ENCODE assay signal across 9 mouse cellular contexts in the genomic region with DNA sequence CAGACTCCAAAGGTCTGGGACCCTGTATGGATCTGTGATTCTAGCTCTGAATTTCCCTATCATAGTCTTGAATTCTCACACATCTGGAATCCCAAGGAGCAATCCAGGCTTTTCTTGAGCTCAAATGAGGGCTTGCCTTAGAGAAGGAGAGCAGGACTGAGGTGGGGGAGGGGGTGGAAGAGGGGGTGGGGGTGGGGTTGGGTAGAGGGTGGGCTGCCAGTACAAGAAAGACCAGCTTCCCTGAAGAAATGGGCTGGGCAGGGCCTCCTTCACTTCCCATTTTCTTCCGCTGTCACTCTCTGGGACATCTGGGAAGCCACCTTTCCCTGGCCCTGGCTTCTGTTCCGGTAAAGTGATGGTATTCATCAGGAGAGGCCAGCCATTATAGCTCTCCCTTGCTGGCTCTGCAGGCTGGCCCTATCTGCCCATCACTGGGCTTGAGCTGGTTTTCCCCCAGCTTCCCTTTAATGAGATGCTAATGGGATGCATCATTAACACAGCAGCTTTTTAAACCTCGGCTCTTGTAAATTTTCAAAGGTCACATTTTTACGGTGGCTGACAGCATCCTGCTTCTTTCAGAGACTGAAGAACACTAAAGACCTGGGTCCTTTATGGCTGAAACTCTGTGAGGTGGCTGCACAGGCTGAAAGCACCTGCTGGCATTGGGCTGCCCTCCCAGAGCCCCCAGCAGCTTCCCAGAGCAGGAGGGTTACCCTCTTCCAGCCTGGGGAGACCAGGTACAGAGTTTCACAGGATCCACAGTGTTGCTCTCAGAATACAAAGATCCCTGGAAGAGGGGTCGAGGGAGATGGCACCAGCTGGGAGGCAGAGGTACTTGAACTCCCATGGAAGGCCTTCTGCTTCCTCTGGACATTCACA.
A peak's percentile ranks its signal among the peaks of the same experiment; 100 is the strongest.
DNase-seq lines count a peak whose midpoint lies in the region; ATAC-seq and TF ChIP-seq lines count a peak whose summit lies in the region.
"Had no signal": no experiment of that assay in that cellular context is flagged by ENCODE, and none has a peak within 500 bp of the region (broad histone marks: within the 10 kb centered on the region; RNA-seq: fewer than 3 reads in every experiment).

No protein-coding gene starts in this region.

- H3K4me3 ChIP-seq in stomach, embryonic 16.5 days (replicated peaks; ENCODE audit: low read length): no peak overlapping the region
- H3K4me3 ChIP-seq in stomach, postnatal 0 days (ENCODE audit: low read depth, low read length): no peak overlapping the region
- no peak overlapping the region for H3K4me3 ChIP-seq in forebrain, embryonic 15.5 days
- no peak overlapping the region for H3K4me3 ChIP-seq in midbrain, embryonic 10.5 days

- 56% methylated on average over 5 of the region's 5 CpGs for WGBS in stomach, embryonic 16.5 days
- 58% methylated on average over 5 of the region's 5 CpGs for WGBS in stomach, postnatal 0 days
- 4% methylated on average over 5 of the region's 5 CpGs for WGBS in forebrain, embryonic 15.5 days
- WGBS in midbrain, embryonic 10.5 days: 46% methylated on average over 5 of the region's 5 CpGs

- TF ChIP-seq CTCF in stomach, postnatal 0 days (IDR thresholded peaks at IDR 0.05; ENCODE audit: low read depth): no peak

- no peaks in the 10 kb centered on the region for H3K27me3 ChIP-seq in stomach, embryonic 16.5 days (ENCODE audit: control insufficient read depth, insufficient read depth, low read length)
- no peaks in the 10 kb centered on the region for H3K27me3 ChIP-seq in stomach, postnatal 0 days (ENCODE audit: control insufficient read depth, insufficient read depth, low read length)
- no peaks in the 10 kb centered on the region for H3K27me3 ChIP-seq in forebrain, embryonic 15.5 days
- no peaks in the 10 kb centered on the region for H3K27me3 ChIP-seq in midbrain, embryonic 10.5 days (ENCODE audit: low read depth, poor library complexity, severe bottlenecking)

- H3K9me3 ChIP-seq in stomach, embryonic 16.5 days (replicated peaks; ENCODE audit: control insufficient read depth, low read length): no peaks in the 10 kb centered on the region
- H3K9me3 ChIP-seq in stomach, postnatal 0 days (ENCODE audit: control insufficient read depth, low read length): no peaks in the 10 kb centered on the region
- H3K9me3 ChIP-seq in forebrain, embryonic 15.5 days: no peaks in the 10 kb centered on the region
- no peaks in the 10 kb centered on the region for H3K9me3 ChIP-seq in midbrain, embryonic 10.5 days (replicated peaks)

- peaks cover 5% of the 10 kb centered on the region; the same call in 1 of the 2 replicates for H3K4me1 ChIP-seq in stomach, embryonic 16.5 days (ENCODE audit: control insufficient read depth, insufficient read depth, low read length)
- no peaks in the 10 kb centered on the region for H3K4me1 ChIP-seq in stomach, postnatal 0 days (replicated peaks; ENCODE audit: control insufficient read depth, insufficient read depth)
- H3K4me1 ChIP-seq in forebrain, embryonic 15.5 days: peaks cover 27% of the 10 kb centered on the region
- H3K4me1 ChIP-seq in midbrain, embryonic 10.5 days: peaks cover 31% of the 10 kb centered on the region

- H3K9ac ChIP-seq in stomach, embryonic 16.5 days (ENCODE audit: low read length): 0 out of 2 replicates have a peak overlapping the region, but pooled peaks have one; percentile 48
- H3K9ac ChIP-seq in stomach, postnatal 0 days (ENCODE audit: low read length): no peak overlapping the region
- H3K9ac ChIP-seq in forebrain, embryonic 15.5 days (replicated peaks): no peak overlapping the region
- H3K9ac ChIP-seq: liver, postnatal 0 days had no signal

- no peaks in the 10 kb centered on the region for H3K36me3 ChIP-seq in stomach, embryonic 16.5 days (ENCODE audit: control insufficient read depth, insufficient read depth, low read length)
- H3K36me3 ChIP-seq in stomach, postnatal 0 days (ENCODE audit: control insufficient read depth, insufficient read depth, low read length): no peaks in the 10 kb centered on the region; the same call in 1 of the 2 replicates
- H3K36me3 ChIP-seq in forebrain, embryonic 15.5 days: no peaks in the 10 kb centered on the region; the same call in 1 of the 2 replicates
- no peaks in the 10 kb centered on the region for H3K36me3 ChIP-seq in midbrain, embryonic 10.5 days

- no peak overlapping the region for H3K27ac ChIP-seq in stomach, embryonic 16.5 days (ENCODE audit: low read length)
- H3K27ac ChIP-seq in stomach, postnatal 0 days (replicated peaks): no peak overlapping the region
- peak overlapping the region; percentile 42; the same call in 1 of the 2 replicates for H3K27ac ChIP-seq in forebrain, embryonic 15.5 days (replicated peaks)
- H3K27ac ChIP-seq in midbrain, embryonic 10.5 days (replicated peaks): peak overlapping the region; percentile 55

- no peak overlapping the region for H3K4me2 ChIP-seq in stomach, embryonic 16.5 days (ENCODE audit: low read depth, low read length)
- no peak overlapping the region for H3K4me2 ChIP-seq in stomach, postnatal 0 days (replicated peaks; ENCODE audit: low read depth)
- no peak overlapping the region for H3K4me2 ChIP-seq in forebrain, embryonic 15.5 days (replicated peaks)

- no peak for TF ChIP-seq EP300 in stomach, postnatal 0 days (optimal IDR thresholded peaks at IDR 0.05)

- ATAC-seq in stomach, embryonic 16.5 days (ENCODE audit: insufficient read depth, low FRiP score): no peak
- ATAC-seq in stomach, postnatal 0 days (ENCODE audit: low FRiP score, low TSS enrichment): no peak
- ATAC-seq in forebrain, embryonic 15.5 days (replicated peaks): peak; percentile 59
- ATAC-seq: liver, postnatal 0 days had no signal

- DNase-seq in stomach, postnatal 0 days (ENCODE audit: low spot score): no peak
- no peak for DNase-seq in midbrain, embryonic 10.5 days (ENCODE audit: low spot score)
- DNase-seq in cerebellum, adult 11 months: no peak
- no peak for DNase-seq in thymus, postnatal 36 days
- no peak for DNase-seq in layer of hippocampus, adult 9-10 months (ENCODE audit: low spot score)
- DNase-seq: adrenal gland, postnatal 10 days; liver, postnatal 0 days had no signal

Comparison
In these comparisons a context has a peak if more than half of its experiments do, and no peak if none do; other contexts are left out.
1. H3K27ac ChIP-seq: peak in forebrain, embryonic 15.5 days (single experiment) and midbrain, embryonic 10.5 days (single experiment); none in stomach, embryonic 16.5 days (single experiment) and stomach, postnatal 0 days (single experiment).